Mouse (Mus musculus) heart, embryonic 13.5 days (tissue): ENCODE data around the gene Ppp1r27. TPM values are rescaled to one million over a fixed set of nuclear protein-coding genes. Genes with fewer than 3 reads are reported as not detected.

Experiments
- ATAC-seq: fragments of 200-750 bp; cut with Nextera tagmentation; 2 replicates; pipeline ENCODE4 v1.8.0; 2017; ENCODE audit warnings: moderate TSS enrichment; ENCODE audit not compliant: insufficient number of reproducible peaks, low FRiP score, low TSS enrichment; ENCODE audit errors: extremely low read depth
- H3K27ac ChIP-seq: fragments of 300-500 bp; sonication (generic); replicated peaks from 2 replicates; pipeline ENCODE4 v1.5.1; 2015; ENCODE audit warnings: moderate library complexity, mild to moderate bottlenecking, inconsistent platforms
- H3K27me3 ChIP-seq: fragments of 300-500 bp; sonication (generic); replicated peaks from 2 replicates; pipeline ENCODE4 v1.6.1; 2015; ENCODE audit warnings: mild to moderate bottlenecking, inconsistent platforms
- H3K36me3 ChIP-seq: fragments of 300-500 bp; sonication (generic); 2 replicates; pipeline ENCODE4 v1.6.1; 2015; ENCODE audit warnings: mild to moderate bottlenecking, inconsistent platforms
- H3K4me1 ChIP-seq: fragments of 300-500 bp; sonication (generic); 2 replicates; pipeline ENCODE4 v1.6.1; 2015; ENCODE audit warnings: inconsistent platforms
- H3K4me2 ChIP-seq: fragments of 300-500 bp; sonication (generic); 2 replicates; pipeline ENCODE4 v1.6.1; 2015; ENCODE audit warnings: inconsistent platforms, mild to moderate bottlenecking, moderate library complexity
- H3K4me3 ChIP-seq: fragments of 300-500 bp; sonication (generic); 2 replicates; pipeline ENCODE4 v1.5.1; 2015; ENCODE audit warnings: moderate library complexity, mild to moderate bottlenecking, inconsistent platforms
- H3K9ac ChIP-seq: fragments of 300-500 bp; sonication (generic); 2 replicates; pipeline ENCODE4 v1.6.1; 2015; ENCODE audit warnings: inconsistent platforms, mild to moderate bottlenecking, moderate library complexity
- H3K9me3 ChIP-seq: fragments of 300-500 bp; sonication (generic); 2 replicates; pipeline ENCODE4 v1.6.1; 2016; ENCODE audit warnings: inconsistent platforms
- WGBS: fragments of 180-500 bp; shearing (Covaris S2); methylation state at CpG from one replicate; pipeline ENCODE4 v1.1.7; 2015; ENCODE audit warnings: mixed read lengths; 5-methylcytosine and 5-hydroxymethylcytosine counted together
- polyA plus RNA-seq: library from polyadenylated mRNA; unstranded; fragments of >200 nt; fragmentation: Nextera tagmentation; extraction: Ambion mirVana; gene quantifications from 2 replicates; pipeline ENCODE4 v1.2.1, GENCODE M21; 2015

The Ppp1r27 gene
- polyA plus RNA-seq, 1 experiment from 2014 or later = not detected

- peak overlapping the region; percentile 88 for H3K4me2 ChIP-seq
- H3K4me1 ChIP-seq = peaks cover 33% of the 10 kb centered on the region
- peaks cover 5% of the 10 kb centered on the region for H3K9me3 ChIP-seq
- H3K36me3 ChIP-seq = peaks cover 67% of the 10 kb centered on the region
- peak overlapping the region; percentile 96 for H3K4me3 ChIP-seq
- under 1% methylated on average over 43 of the region's 44 CpGs for WGBS
- ATAC-seq = peak; percentile 49
- peak overlapping the region; percentile 98 for H3K9ac ChIP-seq
- peak overlapping the region; percentile 94 for H3K27ac ChIP-seq
- H3K27me3 ChIP-seq = no peaks in the 10 kb centered on the region
Observed at GRCm38 (mm10) chr11:120580871-120581331, 30.0 kb upstream of the Ppp1r27 start.

DNA sequence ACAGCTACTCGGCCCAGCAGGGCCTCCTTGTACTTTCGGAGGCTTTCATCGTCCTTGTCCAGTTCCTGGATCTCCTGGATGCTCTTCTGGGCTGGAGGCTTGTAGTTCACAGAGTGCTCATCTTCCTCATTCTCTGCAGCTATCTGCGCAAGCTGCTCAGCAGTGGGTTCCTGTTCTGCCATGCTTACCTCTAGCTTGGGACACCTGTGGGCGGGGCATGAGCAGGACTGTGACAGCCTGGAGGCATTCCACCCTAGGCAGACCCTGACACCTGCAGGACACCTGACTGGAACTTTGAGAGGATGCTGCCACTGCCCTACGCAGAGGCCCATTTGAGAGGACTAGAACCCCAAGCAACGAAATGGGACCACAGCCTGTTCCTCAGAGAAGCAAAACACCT is 29.3 kb upstream of the Ppp1r27 start:
- no peaks in the 10 kb centered on the region for H3K27me3 ChIP-seq
- H3K36me3 ChIP-seq = peaks cover 60% of the 10 kb centered on the region
- ATAC-seq = no peak
- 52% methylated on average over 7 of the region's 7 CpGs for WGBS
- H3K27ac ChIP-seq = peak overlapping the region; percentile 94
- peak overlapping the region; percentile 98 for H3K9ac ChIP-seq
- H3K4me2 ChIP-seq = peak overlapping the region; percentile 88
- H3K4me3 ChIP-seq = peak overlapping the region; percentile 96
- H3K4me1 ChIP-seq = peaks cover 33% of the 10 kb centered on the region
- H3K9me3 ChIP-seq = peaks cover 5% of the 10 kb centered on the region

DNA sequence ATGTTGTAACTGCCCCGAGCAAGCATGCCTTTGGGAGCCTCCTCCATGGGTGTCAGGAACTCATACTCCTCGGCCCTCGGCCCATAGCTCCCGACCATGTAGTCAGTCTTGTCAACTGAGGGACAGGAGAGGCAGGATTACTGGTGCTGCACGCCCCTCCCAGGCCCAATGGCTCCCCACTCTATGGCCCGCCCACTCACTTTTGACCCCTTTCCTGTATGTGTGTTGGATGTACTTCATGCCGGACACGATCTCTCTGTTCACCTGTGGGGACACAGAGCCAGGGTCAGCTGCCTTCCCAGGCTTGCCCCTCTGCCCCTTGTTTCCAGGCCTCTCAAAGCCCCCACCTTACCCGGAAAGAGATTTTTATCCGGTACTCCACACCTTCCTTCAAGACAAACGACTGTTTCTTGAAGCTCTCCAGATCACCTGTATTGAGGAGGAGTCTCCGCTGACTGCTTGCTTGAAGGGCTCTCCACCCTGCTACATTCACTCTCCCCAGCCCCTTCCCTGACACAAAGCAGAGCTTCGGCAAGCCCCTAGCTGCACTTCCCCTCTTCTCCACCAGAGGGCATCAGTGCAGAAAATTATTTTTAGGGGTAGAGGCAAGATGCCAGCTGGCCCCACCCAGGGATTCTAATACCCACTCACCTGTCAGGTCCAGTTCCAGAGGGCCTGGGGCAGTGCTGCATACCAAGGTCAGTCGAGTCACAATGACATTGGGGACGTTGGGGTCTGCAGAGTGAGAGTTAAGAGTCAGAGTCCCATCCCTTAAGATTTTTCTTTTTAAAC is 28.6 kb upstream of the Ppp1r27 start:
- Histone ChIP-seq H3K9me3 (peaks cover 5% of the 10 kb centered on the region), H3K4me1 (peaks cover 36% of the 10 kb centered on the region), H3K27me3 (no peaks in the 10 kb centered on the region), H3K9ac (peak overlapping the region; percentile 98), H3K27ac (peak overlapping the region; percentile 94), H3K4me2 (peak overlapping the region; percentile 88), H3K36me3 (peaks cover 55% of the 10 kb centered on the region), H3K4me3 (peak overlapping the region; percentile 96)
- 44% methylated on average over 15 of the region's 15 CpGs for WGBS
- no peak for ATAC-seq

DNA sequence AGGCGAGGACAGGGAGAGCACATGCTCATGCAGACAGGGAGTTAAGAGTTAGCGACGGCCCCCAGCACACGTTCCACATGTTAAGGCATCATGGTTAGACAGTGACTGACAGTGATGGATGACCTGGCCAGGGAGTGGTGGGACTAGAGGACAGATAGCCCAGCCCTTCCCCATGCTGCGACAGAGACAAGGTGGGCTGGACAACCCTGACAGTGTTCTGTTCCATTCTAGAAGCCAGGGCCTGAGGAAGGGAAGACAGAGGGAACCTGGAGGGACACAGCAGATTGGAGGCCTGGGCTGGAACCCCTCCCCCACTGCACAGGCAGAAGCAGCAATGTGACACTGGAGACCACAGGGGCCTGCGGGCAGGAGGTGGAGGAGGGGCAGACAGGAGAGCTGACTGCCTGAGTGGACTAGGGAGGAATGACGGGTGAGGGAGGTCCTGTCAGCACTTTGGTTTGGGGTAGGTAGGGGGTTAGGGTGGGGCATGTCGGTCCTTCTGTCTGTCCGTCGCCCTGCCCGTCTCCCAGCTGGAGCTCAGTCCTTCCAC is 27.8 kb upstream of the Ppp1r27 start:
- H3K9me3 ChIP-seq = peaks cover 1% of the 10 kb centered on the region; the same call in 1 of the 2 replicates
- H3K4me1 ChIP-seq = peaks cover 44% of the 10 kb centered on the region
- no peak overlapping the region for H3K27ac ChIP-seq
- WGBS = 64% methylated on average over 11 of the region's 11 CpGs
- H3K36me3 ChIP-seq = peaks cover 47% of the 10 kb centered on the region
- H3K9ac ChIP-seq = peak overlapping the region; percentile 98
- H3K27me3 ChIP-seq = no peaks in the 10 kb centered on the region
- no peak overlapping the region for H3K4me2 ChIP-seq
- H3K4me3 ChIP-seq = peak overlapping the region; percentile 96; the same call in 1 of the 2 replicates
- no peak for ATAC-seq

DNA sequence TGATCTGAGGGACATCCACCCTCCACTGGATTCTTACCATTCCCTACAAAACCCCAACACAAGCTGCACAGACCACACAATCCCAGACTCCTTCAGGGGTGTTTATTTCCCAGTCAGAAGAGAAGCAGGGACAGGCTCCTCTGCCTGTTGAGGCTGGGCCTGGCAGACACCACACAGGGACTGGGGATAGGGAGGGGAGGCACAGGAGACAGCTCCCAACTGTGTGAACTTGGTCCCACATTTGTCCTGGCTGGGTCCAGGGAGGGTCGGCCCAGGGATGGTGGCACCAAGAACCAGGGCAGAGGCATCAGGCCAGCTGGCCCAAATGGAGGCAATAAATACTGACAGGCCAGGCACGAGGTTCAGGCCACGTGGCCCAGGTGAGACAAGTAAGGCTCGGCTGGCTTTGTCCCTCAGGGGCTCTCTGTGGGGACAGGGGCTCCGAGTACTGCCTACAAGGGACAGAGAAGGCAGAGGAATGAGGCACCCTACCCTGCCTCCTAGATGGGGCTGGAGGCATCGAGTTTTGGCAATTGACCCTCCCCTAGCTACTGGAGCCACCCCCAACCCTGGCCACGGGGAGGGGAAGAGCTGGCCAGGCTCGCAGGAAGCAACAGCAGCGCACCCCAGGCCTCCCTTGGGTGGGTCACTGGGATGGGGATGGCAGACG is 27.2 kb upstream of the Ppp1r27 start:
- 80% methylated on average over 10 of the region's 10 CpGs for WGBS
- no peaks in the 10 kb centered on the region for H3K9me3 ChIP-seq
- no peak overlapping the region for H3K27ac ChIP-seq
- H3K4me3 ChIP-seq = no peak overlapping the region
- H3K27me3 ChIP-seq = no peaks in the 10 kb centered on the region
- ATAC-seq = no peak
- peaks cover 45% of the 10 kb centered on the region for H3K4me1 ChIP-seq
- peaks cover 42% of the 10 kb centered on the region for H3K36me3 ChIP-seq
- H3K9ac ChIP-seq = peak overlapping the region; percentile 98
- H3K4me2 ChIP-seq = no peak overlapping the region

GRCm38 (mm10) chr11:120577211-120578023 is 26.5 kb upstream of the Ppp1r27 start:
- Histone ChIP-seq H3K9ac (no peak overlapping the region), H3K27me3 (no peaks in the 10 kb centered on the region), H3K9me3 (no peaks in the 10 kb centered on the region), H3K4me3 (no peak overlapping the region), H3K4me2 (no peak overlapping the region), H3K4me1 (peaks cover 43% of the 10 kb centered on the region), H3K27ac (no peak overlapping the region), H3K36me3 (peaks cover 38% of the 10 kb centered on the region)
- no peak for ATAC-seq
- WGBS = 86% methylated on average over 7 of the region's 7 CpGs

- WGBS = 77% methylated on average over 3 of the region's 3 CpGs
- H3K36me3 ChIP-seq = peaks cover 38% of the 10 kb centered on the region
Observed at GRCm38 (mm10) chr11:120576365-120576981, 25.5 kb upstream of the Ppp1r27 start.

GRCm38 (mm10) chr11:120575940-120576339 is 25.0 kb upstream of the Ppp1r27 start:
- Histone ChIP-seq H3K36me3 (peaks cover 44% of the 10 kb centered on the region), H3K9me3 (no peaks in the 10 kb centered on the region), H3K27me3 (no peaks in the 10 kb centered on the region), H3K4me1 (peaks cover 47% of the 10 kb centered on the region), H3K4me2 (no peak overlapping the region), H3K4me3 (no peak overlapping the region), H3K27ac (no peak overlapping the region), H3K9ac (no peak overlapping the region)
- ATAC-seq = no peak

More at GRCm38 (mm10) chr11:120576365-120576981, 25.5 kb upstream of the Ppp1r27 start:
- H3K9ac ChIP-seq = 0 out of 2 replicates have a peak overlapping the region, but pooled peaks have one; percentile 24
- no peak for ATAC-seq
- H3K4me2 ChIP-seq = no peak overlapping the region
- no peaks in the 10 kb centered on the region for H3K9me3 ChIP-seq
- peaks cover 42% of the 10 kb centered on the region for H3K4me1 ChIP-seq
- no peak overlapping the region for H3K27ac ChIP-seq
- H3K4me3 ChIP-seq = no peak overlapping the region
- no peaks in the 10 kb centered on the region for H3K27me3 ChIP-seq

GRCm38 (mm10) chr11:120575046-120575445 is 24.1 kb upstream of the Ppp1r27 start:
- H3K27me3 ChIP-seq = no peaks in the 10 kb centered on the region
- peak overlapping the region; percentile 95; the same call in 1 of the 2 replicates for H3K9ac ChIP-seq
- 0 out of 2 replicates have a peak overlapping the region, but pooled peaks have one; percentile 8 for H3K27ac ChIP-seq

DNA sequence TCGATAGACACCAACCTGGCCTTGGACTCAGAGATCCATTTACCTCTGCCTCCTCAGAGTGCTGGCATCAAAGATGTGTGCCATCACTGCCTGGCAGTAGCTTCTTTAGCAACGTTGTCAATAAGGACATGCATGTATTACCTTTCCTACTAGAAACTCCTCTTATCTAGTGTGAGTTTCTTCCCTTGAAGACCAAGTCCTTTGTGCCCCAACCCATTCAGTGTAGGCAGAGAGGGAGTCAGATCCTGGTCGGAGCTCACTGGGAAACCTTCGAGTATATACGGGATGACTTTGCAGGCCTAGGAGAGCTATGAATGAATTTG is 23.3 kb upstream of the Ppp1r27 start:
- Histone ChIP-seq H3K36me3 (peaks cover 51% of the 10 kb centered on the region), H3K27me3 (no peaks in the 10 kb centered on the region), H3K9ac (peak overlapping the region; percentile 95), H3K9me3 (no peaks in the 10 kb centered on the region), H3K27ac (peak overlapping the region; percentile 58), H3K4me3 (peak overlapping the region; percentile 94), H3K4me1 (peaks cover 40% of the 10 kb centered on the region), H3K4me2 (peak overlapping the region; percentile 90)
- no peak for ATAC-seq
- 33% methylated on average over 5 of the region's 5 CpGs for WGBS

More at GRCm38 (mm10) chr11:120575046-120575445, 24.1 kb upstream of the Ppp1r27 start:
- peak overlapping the region; percentile 90; the same call in 1 of the 2 replicates for H3K4me2 ChIP-seq
- H3K4me1 ChIP-seq = peaks cover 48% of the 10 kb centered on the region
- H3K36me3 ChIP-seq = peaks cover 51% of the 10 kb centered on the region
- WGBS = 75% methylated on average over 2 of the region's 2 CpGs
- H3K4me3 ChIP-seq = 0 out of 2 replicates have a peak overlapping the region, but pooled peaks have one; percentile 94
- H3K9me3 ChIP-seq = no peaks in the 10 kb centered on the region
- ATAC-seq = no peak
